Mouse (Mus musculus) heart, embryonic 11.5 days (tissue): Measurements from ENCODE around the gene Cpsf7. TPM values are rescaled to one million over a fixed set of nuclear protein-coding genes. Genes with fewer than 3 reads are reported as not detected.
A peak's percentile ranks its signal among the peaks of the same experiment; 100 is the strongest.

Source experiments
- ATAC-seq: fragments of 200-750 bp; cut with Nextera tagmentation; replicated peaks from 2 replicates; pipeline ENCODE4 v1.8.0; 2017; ENCODE audit warnings: moderate library complexity; ENCODE audit not compliant: insufficient number of reproducible peaks, low FRiP score, low TSS enrichment
- H3K27ac ChIP-seq: fragments of 300-500 bp; sonication (generic); 2 replicates; pipeline ENCODE4 v1.5.1; 2014; ENCODE audit warnings: mild to moderate bottlenecking, low read depth, low read length
- H3K27me3 ChIP-seq: fragments of 300-500 bp; sonication (generic); 2 replicates; pipeline ENCODE4 v1.6.1; 2014; ENCODE audit warnings: mild to moderate bottlenecking, low read length, mixed read lengths; ENCODE audit not compliant: control insufficient read depth, insufficient read depth
- H3K36me3 ChIP-seq: fragments of 300-500 bp; sonication (generic); 2 replicates; pipeline ENCODE4 v1.6.1; 2014; ENCODE audit warnings: mild to moderate bottlenecking, low read length, moderate library complexity, mixed read lengths; ENCODE audit not compliant: control insufficient read depth, insufficient read depth
- H3K4me1 ChIP-seq: fragments of 300-500 bp; sonication (generic); 2 replicates; pipeline ENCODE4 v1.6.1; 2014; ENCODE audit warnings: low read length; ENCODE audit not compliant: control insufficient read depth, insufficient read depth
- H3K4me2 ChIP-seq: fragments of 300-500 bp; sonication (generic); 2 replicates; pipeline ENCODE4 v1.6.1; 2014; ENCODE audit warnings: mild to moderate bottlenecking, moderate library complexity
- H3K4me3 ChIP-seq: fragments of 300-500 bp; sonication (generic); 2 replicates; pipeline ENCODE4 v1.5.1; 2014; ENCODE audit warnings: low read depth, low read length
- H3K9ac ChIP-seq: fragments of 300-500 bp; sonication (generic); 2 replicates; pipeline ENCODE4 v1.6.1; 2014; ENCODE audit warnings: mild to moderate bottlenecking, low read depth, low read length, moderate library complexity
- H3K9me3 ChIP-seq: fragments of 300-500 bp; sonication (generic); replicated peaks from 2 replicates; pipeline ENCODE4 v1.6.1; 2016; ENCODE audit warnings: low read length; ENCODE audit not compliant: control insufficient read depth
- WGBS: fragments of 180-500 bp; shearing (Covaris S2); extraction: QIAGEN DNeasy Blood & Tissue Kit; methylation state at CpG from one replicate; pipeline ENCODE4 v1.1.7; 2014; ENCODE audit not compliant: insufficient replicate concordance; 5-methylcytosine and 5-hydroxymethylcytosine counted together
- polyA plus RNA-seq: library from polyadenylated mRNA; unstranded; fragments of >200 nt; fragmentation: Nextera tagmentation; extraction: Ambion mirVana; gene quantifications from 2 replicates; pipeline ENCODE4 v1.2.1, GENCODE M21; 2014

Cpsf7 gene
- polyA plus RNA-seq, 1 experiment from 2014 or later: 39.3 TPM

DNA sequence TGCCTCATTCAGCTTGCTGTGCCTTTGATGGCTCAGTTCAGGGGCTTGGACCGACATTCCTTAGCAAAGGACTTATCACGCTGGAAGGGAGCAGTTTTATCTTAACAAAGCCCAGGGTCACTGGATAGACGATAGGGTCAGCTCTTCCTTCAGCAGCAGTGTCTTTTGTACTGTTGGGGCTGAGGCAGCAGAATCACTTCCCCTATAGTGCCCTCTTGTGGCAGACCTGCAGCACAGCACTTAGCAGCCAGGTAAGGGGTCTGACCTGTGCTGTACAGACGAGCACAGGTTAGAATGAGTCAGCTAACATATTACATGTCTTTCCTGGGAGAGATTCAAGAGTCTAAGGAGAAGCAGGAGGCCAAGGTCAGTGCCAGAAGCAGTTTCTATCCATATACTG, 22.5 kb upstream of the Cpsf7 start:
- Histone ChIP-seq H3K9me3 (no peaks in the 10 kb centered on the region), H3K4me2 (no peak overlapping the region), H3K4me1 (no peaks in the 10 kb centered on the region), H3K27ac (no peak overlapping the region), H3K36me3 (peaks cover 15% of the 10 kb centered on the region), H3K9ac (no peak overlapping the region), H3K27me3 (no peaks in the 10 kb centered on the region), H3K4me3 (no peak overlapping the region)
- ATAC-seq: no peak
- WGBS: 11% methylated on average over 4 of the region's 4 CpGs

DNA sequence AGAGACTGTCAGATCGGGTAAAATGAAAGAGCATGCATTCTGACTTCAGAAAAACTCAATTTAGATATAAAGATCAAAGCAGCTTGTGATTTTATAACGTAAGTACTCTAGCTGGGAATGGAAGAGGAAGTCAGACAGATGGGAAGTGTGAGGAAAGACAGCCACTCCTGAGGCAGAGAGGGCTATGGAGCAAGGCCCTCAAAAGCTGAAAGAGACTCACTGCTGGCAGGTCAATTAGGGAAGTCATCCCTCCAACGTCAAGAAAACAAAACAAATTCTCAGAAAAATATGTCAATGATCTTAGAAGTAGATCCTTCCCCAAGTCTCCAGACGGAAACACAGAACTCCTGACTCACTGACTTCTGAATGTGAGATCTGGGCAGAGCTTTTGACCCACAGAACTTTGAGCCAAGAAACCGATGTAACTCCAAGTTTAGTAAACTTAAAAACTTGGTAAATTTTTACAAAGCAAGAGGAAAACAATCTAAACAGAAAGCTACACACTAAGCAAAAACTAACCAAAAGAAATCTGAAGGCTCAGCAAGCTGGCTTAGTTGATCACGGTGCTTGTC, 14.2 kb upstream of the Cpsf7 start:
- Histone ChIP-seq H3K9ac (no peak overlapping the region), H3K4me1 (no peaks in the 10 kb centered on the region), H3K27me3 (no peaks in the 10 kb centered on the region), H3K36me3 (peaks cover 3% of the 10 kb centered on the region), H3K27ac (no peak overlapping the region), H3K9me3 (no peaks in the 10 kb centered on the region), H3K4me3 (no peak overlapping the region), H3K4me2 (no peak overlapping the region)
- ATAC-seq: no peak
- WGBS: 80% methylated on average over 6 of the region's 6 CpGs

DNA sequence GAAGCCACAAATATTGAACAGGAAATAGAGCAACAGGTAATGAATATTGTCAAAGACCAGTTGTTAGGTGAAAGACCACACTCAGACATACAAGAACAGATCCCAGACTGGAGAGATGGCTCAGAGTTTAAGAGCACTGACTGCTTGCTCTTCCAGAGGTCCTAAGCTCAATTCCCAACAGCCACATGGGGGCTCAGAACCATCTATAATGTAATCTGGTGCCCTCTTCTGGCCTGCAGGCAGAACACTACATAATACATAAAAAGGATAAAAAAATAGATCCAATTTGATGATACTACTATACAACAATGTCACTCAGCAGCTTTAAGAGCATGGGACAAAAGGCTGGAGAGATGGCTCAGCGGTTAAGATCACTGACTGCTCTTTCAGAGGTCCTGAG, 4.7 kb upstream of the Cpsf7 start:
- Histone ChIP-seq H3K27me3 (no peaks in the 10 kb centered on the region), H3K4me3 (no peak overlapping the region), H3K4me1 (peaks cover 8% of the 10 kb centered on the region; the same call in 1 of the 2 replicates), H3K27ac (no peak overlapping the region), H3K4me2 (no peak overlapping the region), H3K36me3 (peaks cover 14% of the 10 kb centered on the region), H3K9me3 (no peaks in the 10 kb centered on the region), H3K9ac (no peak overlapping the region)
- no peak for ATAC-seq
- WGBS: 48% methylated on average over 1 of the region's 1 CpGs

DNA sequence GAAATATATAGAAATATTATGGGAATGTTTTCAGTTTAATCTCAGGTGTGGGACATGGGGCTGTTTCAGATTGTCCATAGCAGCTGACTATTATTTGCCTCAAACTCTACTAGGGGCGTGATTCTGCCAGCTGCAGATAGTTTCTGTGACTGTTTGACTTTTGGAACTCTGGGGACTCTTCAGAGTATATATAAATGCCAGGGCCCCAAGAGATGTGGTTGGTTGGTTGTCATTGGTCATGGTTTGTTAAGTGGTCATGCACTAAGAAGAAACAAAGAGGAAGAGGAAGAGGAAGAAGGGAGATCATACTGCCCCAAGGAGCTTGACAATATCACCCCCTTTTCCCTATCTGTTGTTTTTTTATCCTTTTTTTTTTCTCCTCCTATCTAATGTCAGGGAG, 3.1 kb upstream of the Cpsf7 start:
- Histone ChIP-seq H3K9ac (no peak overlapping the region), H3K4me3 (no peak overlapping the region), H3K27ac (no peak overlapping the region), H3K36me3 (peaks cover under 1% of the 10 kb centered on the region; the same call in 1 of the 2 replicates), H3K9me3 (no peaks in the 10 kb centered on the region), H3K4me2 (no peak overlapping the region), H3K4me1 (peaks cover 15% of the 10 kb centered on the region), H3K27me3 (no peaks in the 10 kb centered on the region)
- WGBS: 72% methylated on average over 1 of the region's 1 CpGs
- ATAC-seq: no peak

DNA sequence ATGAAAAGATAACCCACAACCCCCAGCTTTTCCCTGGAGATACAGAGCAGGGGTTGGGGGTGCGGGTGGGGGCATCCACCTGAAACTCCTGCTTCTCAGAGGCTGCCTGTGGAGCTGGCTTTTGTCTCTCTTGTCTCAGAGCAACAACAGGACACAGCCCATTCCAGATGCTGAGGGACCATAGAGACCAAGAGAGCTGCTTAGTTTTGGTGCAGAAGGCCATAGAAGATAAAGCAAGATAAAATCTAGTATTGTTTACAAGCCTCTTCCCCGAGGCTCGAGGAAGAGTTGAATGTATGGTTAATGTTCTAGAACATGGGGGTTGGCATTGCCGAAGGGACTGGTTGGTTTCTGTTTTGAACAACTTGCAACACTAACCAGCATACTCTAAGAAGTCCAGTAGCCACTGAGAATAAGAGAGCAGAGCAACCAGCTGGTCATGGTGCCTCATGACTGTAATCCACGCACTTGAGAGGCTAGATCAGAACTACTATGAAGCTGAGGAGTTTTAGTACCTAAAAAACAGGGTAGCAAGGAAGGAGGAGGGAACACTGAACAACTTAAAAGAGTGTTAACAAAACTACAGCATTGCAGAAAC, 1.5 kb upstream of the Cpsf7 start:
- Histone ChIP-seq H3K9ac (0 out of 2 replicates have a peak overlapping the region, but pooled peaks have one; percentile 22), H3K27ac (no peak overlapping the region), H3K36me3 (no peaks in the 10 kb centered on the region), H3K4me1 (peaks cover 18% of the 10 kb centered on the region), H3K4me2 (peak overlapping the region; percentile 78), H3K4me3 (peak overlapping the region; percentile 87; the same call in 1 of the 2 replicates), H3K27me3 (no peaks in the 10 kb centered on the region), H3K9me3 (no peaks in the 10 kb centered on the region)
- WGBS: 70% methylated on average over 5 of the region's 5 CpGs
- ATAC-seq: no peak

DNA sequence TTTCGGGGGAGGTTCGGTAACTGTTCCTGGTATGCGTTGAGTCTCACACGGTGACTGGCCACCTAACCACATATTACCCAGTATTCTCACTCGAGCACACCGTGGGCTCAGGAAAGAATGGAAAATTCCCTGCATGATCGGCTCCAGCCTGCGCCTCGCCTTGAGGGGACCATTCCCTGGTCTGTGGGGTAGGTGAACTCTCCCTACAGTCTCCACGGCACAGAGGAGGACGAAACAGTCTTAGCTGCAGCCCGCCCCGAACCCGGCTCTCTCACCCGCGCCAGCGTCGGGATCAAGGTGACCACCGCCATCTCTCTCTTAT, 321 bp upstream of the Cpsf7 start:
- under 1% methylated on average over 19 of the region's 19 CpGs for WGBS
- H3K9ac ChIP-seq: peak overlapping the region; percentile 98
- peak overlapping the region; percentile 99 for H3K27ac ChIP-seq
- H3K36me3 ChIP-seq: no peaks in the 10 kb centered on the region
- no peaks in the 10 kb centered on the region for H3K9me3 ChIP-seq
- no peaks in the 10 kb centered on the region for H3K27me3 ChIP-seq
- no peak; the same call in 1 of the 2 replicates for ATAC-seq
- H3K4me2 ChIP-seq: peak overlapping the region; percentile 78
- H3K4me1 ChIP-seq: peaks cover 18% of the 10 kb centered on the region
- H3K4me3 ChIP-seq: peak overlapping the region; percentile 87

DNA sequence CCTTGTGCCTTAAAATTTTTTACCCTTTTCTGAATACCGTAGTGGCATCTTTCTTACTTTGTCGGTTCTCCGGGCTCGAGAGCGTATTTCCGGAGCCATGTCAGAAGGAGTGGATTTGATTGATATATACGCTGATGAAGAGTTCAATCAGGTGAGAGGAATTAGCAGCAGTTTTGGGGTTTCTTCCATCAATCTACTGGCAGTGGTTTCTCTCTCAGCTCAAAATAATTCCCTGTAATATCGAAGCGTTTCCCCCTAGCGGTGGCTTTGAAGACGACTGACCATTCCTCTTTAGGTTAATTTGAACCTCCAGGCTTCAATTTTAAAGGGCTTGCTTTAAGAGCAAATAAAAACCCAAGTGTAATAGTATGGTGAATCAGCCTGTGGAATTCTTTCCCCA, 844 bp downstream of the Cpsf7 start, which contains the start of gene Sdhaf2:
Gene Sdhaf2, minus strand, starts transcription at position 233 of the 400 bp plus-strand sequence.
- WGBS: under 1% methylated on average over 11 of the region's 11 CpGs
- H3K9me3 ChIP-seq: no peaks in the 10 kb centered on the region
- H3K4me3 ChIP-seq: peak within 1 kb of the TSS; percentile 87
- H3K27ac ChIP-seq: peak within 1 kb of the TSS; percentile 99
- ATAC-seq: no peak
- H3K4me2 ChIP-seq: peak within 1 kb of the TSS; percentile 78
- no peaks in the 10 kb centered on the region for H3K36me3 ChIP-seq
- peaks cover 18% of the 10 kb centered on the region for H3K4me1 ChIP-seq
- peak within 1 kb of the TSS; percentile 98 for H3K9ac ChIP-seq
- H3K27me3 ChIP-seq: no peaks in the 10 kb centered on the region

DNA sequence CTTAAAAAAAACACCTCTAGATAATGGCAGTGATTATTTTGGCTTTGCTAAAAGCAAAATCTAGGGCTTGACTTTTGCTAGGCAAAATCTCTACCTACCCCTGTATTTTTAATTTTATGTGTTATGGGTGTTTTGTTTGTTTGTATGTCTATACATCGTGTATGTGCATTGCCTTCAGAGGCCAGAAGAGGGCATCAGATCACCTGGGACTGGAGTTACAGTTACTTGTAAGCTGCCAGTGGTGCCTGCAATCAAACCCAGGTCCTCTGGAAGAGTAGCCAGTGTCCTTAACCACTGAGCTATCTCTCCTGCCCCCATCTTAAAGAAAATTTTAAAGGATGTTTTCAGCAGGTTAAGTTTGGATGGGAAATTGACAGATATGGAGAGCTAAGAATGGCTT, 5.0 kb downstream of the Cpsf7 start:
- peaks cover 10% of the 10 kb centered on the region for H3K4me1 ChIP-seq
- H3K27me3 ChIP-seq: no peaks in the 10 kb centered on the region
- WGBS: 95% methylated on average over 1 of the region's 1 CpGs
- no peaks in the 10 kb centered on the region for H3K9me3 ChIP-seq
- peaks cover 7% of the 10 kb centered on the region for H3K36me3 ChIP-seq
- no peak overlapping the region for H3K9ac ChIP-seq
- no peak overlapping the region for H3K27ac ChIP-seq
- H3K4me3 ChIP-seq: no peak overlapping the region
- no peak for ATAC-seq
- no peak overlapping the region for H3K4me2 ChIP-seq

DNA sequence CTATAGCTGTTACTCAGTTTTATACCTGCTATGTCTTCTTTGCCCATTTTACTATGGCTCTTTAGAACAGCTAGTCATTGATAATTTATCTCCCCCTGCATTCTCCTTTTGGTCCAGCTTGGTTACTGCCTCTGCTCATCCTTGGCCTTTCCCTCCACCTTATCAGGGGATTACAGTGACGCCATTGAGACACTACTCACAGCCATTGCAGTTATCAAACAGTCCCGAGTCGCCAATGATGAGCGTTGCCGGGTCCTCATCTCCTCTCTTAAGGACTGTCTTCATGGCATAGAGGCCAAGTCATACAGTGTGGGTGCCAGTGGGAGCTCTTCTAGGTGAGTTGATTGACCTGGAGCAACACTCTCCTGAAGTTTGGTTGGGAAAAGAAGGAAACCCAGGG, 14.4 kb downstream of the Cpsf7 start:
- H3K27me3 ChIP-seq: no peaks in the 10 kb centered on the region
- 72% methylated on average over 5 of the region's 5 CpGs for WGBS
- no peak overlapping the region for H3K4me2 ChIP-seq

More for the DNA sequence above, 14.4 kb downstream of the Cpsf7 start:
- no peak overlapping the region for H3K9ac ChIP-seq
- H3K36me3 ChIP-seq: peaks cover 42% of the 10 kb centered on the region
- ATAC-seq: no peak
- no peak overlapping the region for H3K27ac ChIP-seq
- H3K9me3 ChIP-seq: no peaks in the 10 kb centered on the region
- H3K4me3 ChIP-seq: no peak overlapping the region
- no peaks in the 10 kb centered on the region for H3K4me1 ChIP-seq
